Mouse (Mus musculus): Measurements from ENCODE around the gene Fam92a.
"Not testable (repeated sequence)": the region's sequence is repeated elsewhere in the genome, so short reads cannot be mapped to it uniquely, and the experiment has no call there.

Gene Fam92a

GRCm38 (mm10) chr4:12171318-12172091 is at the start of gene Fam92a:
Gene Fam92a, minus strand, starts transcription at chr4:12172015.
- peak; percentile 73 for DNase-seq (ENCODE audit: low spot score)

GRCm38 (mm10) chr4:12178992-12179391 is 7.2 kb upstream of the Fam92a start:
- no peak for DNase-seq (ENCODE audit: low spot score)

- DNase-seq (ENCODE audit: low spot score) = no peak
These were observed 863 bp downstream of the Fam92a start for GRCm38 (mm10) chr4:12170986-12171317.

GRCm38 (mm10) chr4:12147660-12148059 is 24.2 kb downstream of the Fam92a start:
- DNase-seq (ENCODE audit: low spot score) = no peak

GRCm38 (mm10) chr4:12141516-12141915 is 30.3 kb downstream of the Fam92a start:
- not testable (repeated sequence) for DNase-seq (ENCODE audit: low spot score)

GRCm38 (mm10) chr4:12140592-12141062 is 31.2 kb downstream of the Fam92a start:
- DNase-seq (ENCODE audit: low spot score) = peak; percentile 38

- peak; percentile 79 for DNase-seq (ENCODE audit: low spot score)
These were observed 31.7 kb downstream of the Fam92a start, which contains the start of gene Rbm12b1 for GRCm38 (mm10) chr4:12140141-12140567. Gene Rbm12b1, plus strand, starts transcription at chr4:12140264.

Data from MN1 (cell line).